Mouse (Mus musculus): ENCODE results near the gene Mamstr.
"Not testable (repeated sequence)": the region's sequence is repeated elsewhere in the genome, so short reads cannot be mapped to it uniquely, and the experiment has no call there.

Gene Mamstr

GRCm38 (mm10) chr7:45650484-45650883 is 10.7 kb downstream of the Mamstr start:
- DNase-seq (ENCODE audit: low read depth, low spot score), result not testable (repeated sequence)

- peak; percentile 23 for DNase-seq (ENCODE audit: low read depth, low spot score)
Observed at GRCm38 (mm10) chr7:45654424-45655047, 14.8 kb downstream of the Mamstr start.

- DNase-seq (ENCODE audit: low read depth, low spot score), result no peak
Observed at GRCm38 (mm10) chr7:45660746-45661478, 21.1 kb downstream of the Mamstr start.

GRCm38 (mm10) chr7:45661702-45662101 is 21.9 kb downstream of the Mamstr start:
- DNase-seq (ENCODE audit: low read depth, low spot score), result not testable (repeated sequence)

- no peak for DNase-seq (ENCODE audit: low read depth, low spot score)
Observed at GRCm38 (mm10) chr7:45665303-45666138, 25.7 kb downstream of the Mamstr start.

GRCm38 (mm10) chr7:45666161-45666560 is 26.4 kb downstream of the Mamstr start, which contains the start of gene Fut2:
Gene Fut2, minus strand, starts transcription at chr7:45666394.
- no peak for DNase-seq (ENCODE audit: low read depth, low spot score)

- no peak for DNase-seq (ENCODE audit: low read depth, low spot score)
Observed at GRCm38 (mm10) chr7:45667761-45668160, 28.0 kb downstream of the Mamstr start.

- DNase-seq (ENCODE audit: low read depth, low spot score), result no peak
Observed at GRCm38 (mm10) chr7:45668921-45669320, 29.1 kb downstream of the Mamstr start.

- no peak for DNase-seq (ENCODE audit: low read depth, low spot score)
Observed at GRCm38 (mm10) chr7:45677627-45678295, 38.0 kb downstream of the Mamstr start.

- no peak for DNase-seq (ENCODE audit: low read depth, low spot score)
Observed at GRCm38 (mm10) chr7:45678513-45678912, 38.7 kb downstream of the Mamstr start.

- no peak for DNase-seq (ENCODE audit: low read depth, low spot score)
Observed at GRCm38 (mm10) chr7:45679966-45680621, 40.3 kb downstream of the Mamstr start.

- no peak for DNase-seq (ENCODE audit: low read depth, low spot score)
Observed at GRCm38 (mm10) chr7:45681046-45681736, 41.4 kb downstream of the Mamstr start.

GRCm38 (mm10) chr7:45682144-45683126 is 42.7 kb downstream of the Mamstr start:
- peak; percentile 94 for DNase-seq (ENCODE audit: low read depth, low spot score)

GRCm38 (mm10) chr7:45683396-45684050 is 43.7 kb downstream of the Mamstr start, which contains the start of gene Ntn5:
Gene Ntn5, plus strand, starts transcription at chr7:45684022.
- no peak for DNase-seq (ENCODE audit: low read depth, low spot score)

GRCm38 (mm10) chr7:45685811-45686210 is 46.0 kb downstream of the Mamstr start:
- peak; percentile 44 for DNase-seq (ENCODE audit: low read depth, low spot score)

- no peak for DNase-seq (ENCODE audit: low read depth, low spot score)
Observed at GRCm38 (mm10) chr7:45686841-45687240, 47.1 kb downstream of the Mamstr start.

GRCm38 (mm10) chr7:45689099-45689498 is 49.3 kb downstream of the Mamstr start:
- DNase-seq (ENCODE audit: low read depth, low spot score), result no peak

GRCm38 (mm10) chr7:45689800-45690199 is 50.0 kb downstream of the Mamstr start:
- no peak for DNase-seq (ENCODE audit: low read depth, low spot score)

GRCm38 (mm10) chr7:45692364-45692763 is 52.6 kb downstream of the Mamstr start:
- DNase-seq (ENCODE audit: low read depth, low spot score), result no peak
